Mouse (Mus musculus) thymus, postnatal 14 days (tissue): ENCODE results near the gene Cptp.
A peak's percentile ranks its signal among the peaks of the same experiment; 100 is the strongest.

Source experiments
- DNase-seq: peaks from one replicate; pipeline ENCODE4 v3.0.0; 2021

The Cptp gene

DNA sequence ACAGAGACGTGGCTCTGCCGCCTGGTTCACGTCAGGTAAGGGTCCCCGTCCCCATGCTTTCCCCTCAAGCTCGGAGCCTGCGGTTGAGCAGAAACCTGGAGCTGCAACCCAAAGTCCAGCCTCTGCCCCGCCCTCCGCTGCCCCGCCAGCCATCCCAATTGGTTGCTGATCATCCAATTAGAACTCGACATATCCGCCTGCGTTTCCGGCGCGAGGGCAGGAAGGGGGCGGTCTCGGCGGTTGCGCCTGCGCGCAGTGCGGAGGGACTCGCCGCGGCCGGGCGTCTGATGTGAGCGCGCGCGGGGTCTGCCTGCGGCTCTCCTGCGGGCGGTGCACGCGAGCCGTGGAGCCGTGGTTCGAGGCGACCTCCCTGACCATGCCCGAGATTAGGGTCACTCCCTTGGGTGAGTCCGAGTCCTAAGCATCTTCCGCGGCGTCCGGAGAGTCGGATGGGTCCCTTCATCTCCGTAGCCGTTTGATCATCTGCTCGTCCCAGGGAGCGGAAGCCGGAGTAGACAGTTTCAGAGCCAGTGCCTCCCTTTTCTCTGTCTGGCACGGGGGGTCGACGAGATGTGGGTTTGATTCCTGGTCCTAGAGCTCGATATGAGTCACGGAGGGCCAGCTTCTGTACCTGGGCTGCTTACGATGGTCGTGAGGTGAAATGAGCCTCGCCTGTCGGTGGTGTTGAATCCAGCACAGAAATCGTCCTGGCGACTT is at the start of gene Cptp, which contains the start of gene Ints11:
Cptp (minus strand) TSS at position 124 of the 717 bp plus-strand sequence.
Ints11 (plus strand) TSS at position 230 of the 717 bp plus-strand sequence.
- peak; percentile 97 for DNase-seq

DNA sequence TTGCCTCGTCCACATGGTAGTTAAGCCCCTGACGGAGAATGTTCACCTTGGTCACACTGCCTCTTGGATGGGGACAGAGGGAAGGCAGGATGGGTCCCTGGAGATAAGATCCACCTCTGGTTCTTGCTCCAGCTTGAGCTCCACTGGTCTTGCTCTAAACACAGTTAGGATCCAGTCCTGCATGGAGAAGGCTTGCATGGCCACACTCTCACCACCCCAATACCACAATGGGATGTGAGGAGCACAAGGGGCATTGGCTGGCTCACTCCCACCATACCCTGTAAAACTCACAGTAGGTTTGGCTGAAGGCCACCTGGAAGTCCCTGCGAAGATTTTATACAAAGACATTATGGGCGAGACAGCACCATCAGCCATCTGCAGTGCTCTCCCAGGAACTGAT is 39.5 kb upstream of the Cptp start:
- DNase-seq = no peak

DNA sequence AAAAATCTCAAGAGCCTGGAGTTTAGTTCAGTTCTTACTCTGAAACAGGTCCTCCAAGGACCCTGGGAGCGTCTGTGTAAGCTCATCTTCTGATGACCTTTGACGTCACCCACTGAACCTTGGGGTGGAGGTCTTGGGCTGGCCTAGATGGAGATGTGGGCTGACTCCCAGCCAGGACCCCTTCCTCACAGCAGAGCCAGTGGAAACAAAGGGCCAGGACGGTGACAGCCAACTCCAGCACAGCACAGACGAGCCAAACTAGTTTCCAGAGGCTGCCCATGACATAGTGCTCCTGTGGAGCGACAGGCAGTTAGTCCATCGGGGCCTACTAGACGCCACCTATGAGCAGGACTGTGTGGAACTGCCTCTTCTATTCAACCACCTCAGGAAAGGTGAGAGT is 39.0 kb upstream of the Cptp start:
- no peak for DNase-seq

DNA sequence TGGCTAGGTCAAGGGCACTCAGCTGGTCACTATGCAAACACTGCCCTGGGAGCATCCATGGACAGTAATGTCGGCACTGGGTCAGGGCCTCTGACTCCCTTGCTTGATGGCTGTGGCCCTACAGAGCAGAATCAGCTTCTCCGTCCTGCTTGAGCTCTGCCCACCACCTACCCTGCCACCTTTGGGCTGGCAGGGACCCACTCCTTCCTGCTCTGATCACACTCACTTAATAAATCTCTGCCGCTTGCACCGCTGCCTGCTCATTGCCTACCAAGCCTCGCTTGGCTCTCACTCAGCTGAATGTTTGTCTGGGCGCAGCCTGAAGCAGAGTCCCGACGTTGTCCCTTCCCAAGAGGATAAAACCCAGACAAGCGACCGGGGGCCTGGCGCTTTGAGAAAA is 37.8 kb upstream of the Cptp start:
- no peak for DNase-seq

DNA sequence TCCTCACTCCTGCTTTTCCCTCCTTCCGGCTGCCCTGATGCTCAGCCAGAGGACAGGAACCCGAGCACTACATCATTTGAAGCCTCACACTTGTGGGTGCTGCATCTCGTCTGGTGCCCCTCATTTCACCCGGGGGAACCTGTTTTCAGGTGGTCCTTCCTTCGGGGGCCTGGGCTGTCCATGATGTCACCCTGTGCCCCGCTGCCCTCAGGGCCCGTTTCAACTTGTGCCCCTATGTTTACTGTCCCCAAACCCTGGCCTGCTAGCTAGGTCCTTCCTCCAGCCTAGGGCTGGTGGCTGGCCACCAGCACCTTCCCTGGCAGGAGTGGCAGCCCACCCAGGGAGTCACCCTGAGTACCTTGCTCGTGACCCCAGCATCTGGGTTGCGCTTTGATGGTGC is 36.9 kb upstream of the Cptp start:
- no peak for DNase-seq

DNA sequence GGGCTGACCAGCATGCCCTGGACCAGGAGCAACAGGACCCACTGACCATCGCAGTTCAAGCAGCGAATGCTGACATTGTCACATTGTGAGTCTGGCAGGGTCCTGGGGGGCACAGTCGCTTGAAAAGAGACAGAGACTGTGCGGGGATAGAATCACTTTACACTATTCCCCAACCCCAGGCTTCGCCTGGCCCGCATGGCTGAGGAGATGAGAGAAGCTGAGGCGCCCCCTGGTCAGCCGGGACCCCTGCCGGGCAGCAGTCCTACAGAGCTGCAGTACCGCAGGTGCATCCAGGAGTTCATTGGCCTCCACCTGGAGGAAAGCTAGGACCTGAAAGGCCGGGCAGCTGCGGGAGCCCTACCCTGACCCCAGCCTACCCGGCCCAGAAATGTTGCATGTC is 36.4 kb upstream of the Cptp start:
- no peak for DNase-seq

DNA sequence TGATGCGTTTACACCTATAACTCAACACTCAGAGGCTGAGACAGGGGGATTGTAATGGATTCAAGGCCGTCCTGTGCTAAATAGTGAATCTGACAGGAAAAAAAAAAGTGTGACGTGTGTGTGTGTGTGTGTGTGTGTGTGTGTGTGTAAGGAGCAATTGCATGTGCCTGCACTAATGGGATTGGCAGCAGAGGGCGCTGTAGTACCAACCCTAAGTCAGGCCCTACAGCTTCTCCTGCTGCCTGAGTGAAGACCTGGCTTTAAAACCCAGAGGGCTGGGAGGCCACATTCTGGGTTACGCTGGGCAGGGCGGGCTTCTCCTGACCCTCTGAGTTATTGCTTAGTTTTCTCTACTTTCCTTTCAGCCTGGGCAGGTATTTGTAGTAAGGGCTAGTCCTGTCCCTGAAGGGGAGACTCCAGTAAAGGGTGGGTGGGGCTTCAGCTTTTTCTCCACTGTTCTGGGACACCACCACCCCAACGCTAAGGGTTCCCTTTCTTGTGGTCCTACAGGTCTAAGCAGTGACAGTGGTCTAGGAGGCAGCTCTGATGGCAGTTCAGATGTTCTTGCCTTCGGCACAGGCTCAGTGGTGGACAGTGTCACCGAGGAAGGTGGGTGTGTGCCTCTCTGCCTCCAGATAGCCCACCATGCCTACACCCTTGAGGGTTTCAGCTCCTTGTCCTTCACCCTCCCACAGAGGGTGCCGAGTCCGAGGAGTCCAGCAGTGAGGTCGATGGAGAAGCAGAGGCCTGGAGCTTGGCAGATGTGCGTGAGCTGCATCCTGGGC is 35.3 kb upstream of the Cptp start:
- DNase-seq = no peak

DNA sequence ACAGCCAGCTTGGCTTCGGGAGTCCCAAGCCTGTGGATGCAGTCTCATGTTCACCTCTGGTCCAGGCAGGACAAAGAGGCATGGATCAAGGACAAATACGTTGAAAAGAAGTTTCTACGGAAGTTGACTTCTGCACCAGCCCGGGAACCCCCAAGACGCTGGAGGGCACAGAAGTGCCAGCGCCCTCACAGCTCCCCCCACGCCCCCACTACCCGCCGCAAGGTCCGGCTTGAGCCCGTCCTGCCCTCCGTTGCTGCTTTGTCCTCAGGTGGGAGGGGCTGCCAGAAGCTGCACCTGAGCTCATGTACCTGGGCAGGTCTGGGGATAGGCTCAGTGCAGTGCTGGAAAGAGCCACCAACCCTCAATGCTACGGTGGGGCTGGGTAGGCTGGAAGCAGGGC is 34.0 kb upstream of the Cptp start:
- DNase-seq = no peak

DNA sequence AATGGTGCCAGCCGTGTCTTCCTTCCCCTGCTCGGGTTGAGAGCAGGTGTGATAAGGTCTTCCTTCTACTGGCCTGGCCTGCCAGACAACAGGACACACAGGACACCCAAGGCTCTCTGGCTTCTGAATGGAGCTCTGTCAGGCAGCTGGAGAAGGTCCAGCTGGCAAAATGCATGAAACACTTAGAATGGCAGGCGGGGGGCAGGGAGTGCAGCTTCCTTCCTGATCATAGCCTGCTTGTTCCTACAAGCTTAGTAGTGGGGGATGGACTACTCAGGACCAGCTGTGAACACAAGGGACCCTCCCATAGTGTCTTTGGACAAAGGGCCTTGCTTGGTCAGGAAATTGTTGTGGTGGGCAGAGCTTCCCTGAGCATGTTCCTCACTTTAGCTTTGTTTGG is 32.0 kb upstream of the Cptp start:
- DNase-seq = no peak

DNA sequence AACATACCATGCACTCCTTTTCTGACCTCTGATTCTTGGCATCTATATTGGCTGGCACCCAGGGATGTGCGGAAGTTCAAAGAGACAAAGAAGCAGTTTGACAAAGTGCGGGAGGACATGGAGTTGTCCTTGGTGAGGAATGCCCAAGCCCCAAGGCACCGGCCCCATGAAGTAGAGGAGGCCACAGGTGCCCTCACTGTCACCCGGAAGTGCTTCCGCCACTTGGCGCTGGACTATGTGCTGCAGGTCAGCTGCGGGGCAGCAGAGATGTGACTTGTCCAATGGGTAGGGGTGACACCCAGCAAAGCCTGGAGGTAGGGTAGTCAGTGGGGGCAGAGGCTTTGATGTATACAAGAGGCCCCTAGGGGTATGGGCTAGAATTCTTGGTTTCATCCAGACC is 30.1 kb upstream of the Cptp start:
- no peak for DNase-seq

DNA sequence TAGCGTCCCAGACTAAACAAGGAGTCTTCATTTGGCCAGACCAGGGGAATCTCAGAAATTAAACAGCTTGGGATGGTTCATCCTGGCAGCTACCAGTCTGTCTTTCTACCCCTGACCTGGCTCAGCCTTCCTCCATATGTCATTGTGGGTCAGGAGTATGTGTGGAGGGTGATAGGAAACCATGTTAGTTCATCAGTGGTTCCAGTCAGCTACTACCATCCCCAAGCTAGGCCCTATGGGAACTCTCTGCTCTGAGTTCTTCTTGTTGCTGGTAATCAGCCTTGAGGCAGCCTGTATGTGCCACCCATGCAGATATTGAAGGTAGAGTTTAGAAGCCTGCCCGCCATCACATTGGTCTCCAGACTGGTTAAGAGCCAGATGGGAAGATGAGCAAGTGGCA is 29.1 kb upstream of the Cptp start:
- no peak for DNase-seq

DNA sequence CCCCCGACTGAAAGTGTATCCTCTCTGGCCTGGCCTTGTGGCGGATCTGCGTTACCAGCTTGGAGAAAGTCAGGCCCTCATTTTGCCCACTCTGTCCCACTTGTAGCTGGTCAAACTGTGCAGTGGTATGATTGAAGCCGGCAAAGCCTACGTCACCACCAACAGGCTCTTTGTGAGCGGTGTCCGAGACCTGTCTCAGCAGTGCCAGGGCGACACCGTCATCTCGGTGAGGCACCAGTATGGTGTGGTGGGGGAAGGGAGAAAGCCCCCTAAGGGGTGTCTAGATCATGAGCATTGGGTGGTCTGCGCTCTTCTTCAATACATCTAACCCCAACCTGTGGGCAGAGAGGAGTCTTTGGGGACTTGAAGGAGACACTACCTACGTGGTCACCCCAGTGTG is 27.2 kb upstream of the Cptp start:
- no peak for DNase-seq

DNA sequence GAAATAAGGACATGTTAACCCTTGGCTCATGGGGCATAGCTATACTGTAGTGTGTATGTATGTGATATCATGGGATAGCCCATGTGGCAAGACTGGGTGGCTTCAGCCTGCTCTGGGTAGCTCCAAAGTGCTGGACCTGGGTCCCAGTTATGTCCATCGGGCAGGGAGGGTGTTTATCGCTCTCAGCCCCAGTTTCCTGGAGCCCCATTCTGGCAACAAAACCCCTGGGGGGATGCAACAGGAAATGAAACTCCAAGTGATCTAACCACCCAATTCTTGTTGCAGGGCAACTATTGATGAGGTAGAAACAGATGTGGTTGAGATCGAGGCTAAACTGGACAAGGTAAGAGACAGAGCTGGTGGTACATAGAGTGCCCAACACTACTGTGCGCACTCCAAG is 26.6 kb upstream of the Cptp start:
- peak; percentile 3 for DNase-seq

DNA sequence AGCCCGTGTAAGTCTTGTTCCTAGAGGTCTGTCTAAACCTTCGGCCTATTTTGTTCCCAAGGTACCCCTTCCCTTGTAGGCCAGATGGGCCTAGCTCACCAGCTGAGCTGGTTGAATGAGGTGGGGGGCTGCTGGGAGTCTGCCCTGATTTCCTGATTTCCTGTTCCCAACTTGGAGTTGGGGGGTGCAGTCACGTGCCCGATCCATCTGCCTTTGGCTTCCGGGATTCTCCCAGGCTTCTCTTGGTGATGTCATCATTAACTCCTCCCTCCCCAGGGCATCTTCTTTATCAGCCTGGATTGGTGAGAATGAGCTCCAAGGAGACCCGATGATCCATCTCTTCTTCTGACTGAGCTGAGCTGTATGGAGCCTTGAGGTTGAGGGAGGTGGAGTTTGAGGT is 26.0 kb upstream of the Cptp start:
- DNase-seq = peak; percentile 5

DNA sequence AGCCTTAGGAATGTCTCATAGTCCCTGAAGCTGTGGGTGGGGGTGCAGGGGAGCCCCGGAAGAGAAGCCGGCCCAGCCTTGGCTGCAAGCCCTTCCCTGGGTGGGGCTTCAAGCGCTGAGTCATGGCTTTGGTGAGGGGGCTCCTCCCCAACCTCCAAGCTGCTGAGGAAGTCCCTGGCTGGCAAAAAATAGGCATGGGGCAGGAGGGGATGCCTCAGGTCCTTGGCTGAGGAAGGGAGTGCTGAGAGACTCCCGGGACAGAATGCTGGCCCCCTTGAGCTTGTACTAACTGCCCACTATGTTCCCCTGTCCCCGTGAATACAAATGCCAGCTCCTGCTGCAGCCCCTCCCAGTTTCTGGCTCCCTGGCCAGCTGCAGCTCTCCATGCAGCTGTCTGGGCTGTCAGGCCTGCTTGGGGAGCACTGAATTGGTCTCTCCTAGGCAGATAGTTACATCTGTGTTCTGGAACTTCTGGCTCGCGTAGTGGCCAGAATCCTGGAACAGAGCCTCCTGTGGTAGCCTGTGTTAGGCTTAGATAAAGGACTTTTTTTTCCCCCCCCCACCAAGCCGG is 25.2 kb upstream of the Cptp start:
- peak; percentile 77 for DNase-seq

DNA sequence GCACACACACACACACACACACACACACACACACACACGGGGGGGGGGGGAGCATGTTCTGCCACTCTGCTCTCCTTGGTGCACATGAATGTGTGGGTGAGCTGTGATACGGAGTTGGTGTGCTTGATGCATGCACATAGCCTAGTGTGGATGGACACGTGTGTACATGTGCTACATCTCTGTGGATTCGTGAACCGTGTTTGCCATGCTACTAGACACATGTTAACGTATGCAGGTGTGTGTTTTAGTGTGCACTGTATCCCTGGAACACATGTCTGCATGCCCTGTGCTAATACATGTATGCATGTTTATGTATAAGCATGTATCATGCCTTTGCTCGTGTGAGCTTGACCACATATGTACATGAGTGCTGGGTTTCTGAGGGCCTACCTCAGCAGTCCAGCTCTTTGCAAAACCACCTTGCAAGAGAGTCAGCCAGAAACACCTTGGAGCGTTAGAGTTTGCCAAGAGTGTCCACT is 24.0 kb upstream of the Cptp start:
- DNase-seq = peak; percentile 2

DNA sequence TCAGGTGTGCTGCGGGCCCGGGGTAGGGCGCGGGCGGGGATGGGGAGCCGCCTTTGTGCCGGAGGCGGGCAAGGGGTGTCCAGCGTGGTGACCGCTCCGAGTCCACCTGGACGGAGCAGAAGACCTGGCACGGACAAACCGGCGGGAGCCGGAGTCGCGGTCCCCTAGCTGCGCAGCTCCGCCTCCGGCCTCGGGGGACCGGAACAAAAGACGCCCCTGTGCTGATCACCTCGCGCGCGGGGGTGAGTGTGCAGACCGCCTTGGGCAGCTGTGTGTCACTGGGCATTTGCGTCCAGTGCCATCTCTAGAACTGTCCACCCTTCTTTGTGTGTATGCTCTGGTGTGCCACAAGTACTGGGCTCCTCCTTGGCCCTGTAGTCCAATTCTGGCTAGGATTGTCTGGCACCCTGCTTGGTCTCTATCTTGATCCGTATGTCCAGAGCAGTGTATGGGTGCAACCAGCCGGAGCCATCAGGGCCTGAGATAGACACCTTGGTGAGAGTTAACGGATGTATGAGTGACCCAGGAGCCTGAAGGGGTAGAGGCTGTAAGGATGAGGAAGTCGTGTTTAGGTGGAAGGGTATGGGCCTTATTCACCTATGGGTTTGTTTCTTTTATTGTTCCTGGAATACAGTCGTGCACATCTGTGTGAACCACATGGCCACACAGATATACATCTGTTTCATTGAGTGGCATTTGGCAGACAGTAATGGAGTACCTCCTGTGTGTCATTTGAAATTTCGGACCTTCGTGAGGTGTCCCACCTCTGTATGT is 23.4 kb upstream of the Cptp start:
- peak; percentile 63 for DNase-seq

DNA sequence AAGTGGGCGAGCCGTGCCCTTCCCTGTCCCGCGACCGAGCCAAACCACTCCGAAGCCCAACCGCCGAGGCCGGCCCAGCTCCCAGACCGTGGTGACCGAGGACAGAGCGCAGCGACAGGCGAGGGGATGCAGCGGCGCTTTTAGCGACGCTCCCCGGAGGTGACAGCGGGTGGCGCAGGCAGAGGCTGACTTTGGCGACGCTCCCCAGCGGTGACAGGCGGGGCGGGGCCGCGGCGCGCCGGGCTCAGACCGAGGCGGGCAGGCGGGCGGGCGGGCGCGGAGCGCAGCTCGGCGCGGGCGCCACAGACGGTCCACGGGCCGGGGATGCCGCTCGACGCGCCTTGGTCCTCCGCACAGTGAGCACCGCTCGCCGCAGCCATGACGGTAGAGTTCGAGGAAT is 22.8 kb upstream of the Cptp start:
- peak; percentile 91 for DNase-seq

DNA sequence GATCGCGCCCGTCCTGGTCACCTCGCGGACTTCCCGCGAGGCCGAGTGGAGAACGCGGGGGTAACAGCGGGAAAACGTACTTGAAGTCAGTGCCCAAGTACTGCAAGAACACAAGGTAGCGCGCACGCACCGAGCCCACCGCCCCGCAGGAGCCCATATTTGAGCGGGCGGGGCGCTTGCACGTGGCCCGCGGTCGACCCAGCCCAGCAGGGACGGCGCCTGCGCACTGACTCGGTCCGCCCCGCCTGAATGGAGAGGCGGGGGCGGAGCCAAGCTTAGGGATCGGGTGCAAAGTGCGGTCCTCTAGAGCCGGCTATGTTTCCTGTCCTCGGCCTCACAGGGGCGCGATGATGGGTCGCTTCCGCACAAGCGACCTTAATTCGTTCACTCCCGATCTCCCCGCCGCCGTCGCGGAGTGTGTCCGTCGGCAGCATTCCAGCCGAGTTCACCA is 22.3 kb upstream of the Cptp start, which contains the start of the genes Pusl1 and Acap3:
Pusl1 (minus strand) TSS at position 231 of the 451 bp plus-strand sequence.
Acap3 (plus strand) TSS at position 272 of the 451 bp plus-strand sequence.
- peak; percentile 99 for DNase-seq

DNA sequence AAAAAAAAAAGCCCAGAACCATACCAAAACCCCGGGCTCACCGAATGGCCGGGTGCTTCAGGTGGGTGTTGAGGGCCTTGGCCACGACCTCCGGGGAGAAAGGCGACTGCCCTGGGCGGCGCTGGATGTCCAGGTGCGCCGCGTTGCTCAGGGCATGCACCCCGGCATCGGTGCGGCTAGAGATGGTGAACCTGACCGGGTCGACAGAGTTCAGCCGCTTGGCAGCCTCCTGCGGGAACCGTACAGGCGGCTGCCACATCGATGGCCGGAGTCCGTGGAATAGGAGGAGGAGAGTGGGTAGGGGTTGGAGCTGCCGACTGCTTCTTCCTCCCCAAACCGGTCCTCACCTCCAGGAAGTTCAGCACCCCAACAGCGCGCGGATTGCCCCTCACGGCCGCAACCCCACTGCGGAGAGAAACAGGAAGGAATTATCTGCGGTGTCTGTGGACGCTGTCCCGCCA is 21.8 kb upstream of the Cptp start:
- no peak for DNase-seq

DNA sequence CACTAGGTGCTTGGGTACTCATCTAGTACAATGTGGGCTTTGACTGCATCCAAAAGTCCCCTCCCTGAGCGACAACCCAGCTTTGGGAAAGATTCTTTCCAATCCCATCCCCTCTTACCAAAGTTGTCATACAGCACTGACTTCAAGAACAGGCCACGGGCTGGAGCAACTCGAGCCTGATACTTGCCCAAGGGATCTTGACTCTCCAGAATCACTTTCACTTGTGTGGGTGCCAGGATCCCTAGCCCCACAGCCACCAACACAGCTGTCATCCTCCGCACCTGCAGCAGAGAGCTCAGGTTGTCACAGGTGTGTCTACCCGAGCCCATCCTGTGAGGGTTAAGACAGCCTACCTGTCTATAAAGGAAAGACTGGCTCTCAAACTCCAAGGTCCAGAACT is 20.1 kb upstream of the Cptp start:
- DNase-seq = no peak

DNA sequence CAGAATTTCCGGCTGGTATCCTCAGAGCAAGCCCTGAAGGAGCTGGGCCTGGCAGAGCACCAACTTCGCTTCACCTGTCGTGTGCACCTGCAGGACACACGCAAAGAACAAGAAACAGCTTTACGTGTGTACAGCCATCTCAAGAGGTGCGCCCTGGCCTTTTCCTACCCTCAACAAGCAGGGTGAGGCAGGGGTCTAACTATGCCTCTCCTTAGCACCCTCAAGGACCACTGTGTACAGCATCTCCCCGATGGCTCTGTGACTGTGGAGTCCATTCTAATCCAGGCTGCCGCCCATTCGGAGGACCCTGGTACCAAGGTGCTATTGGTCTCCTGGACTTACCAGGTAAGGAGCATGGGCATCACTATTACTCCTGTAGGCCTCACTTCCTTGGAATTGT is 18.9 kb upstream of the Cptp start:
- DNase-seq = no peak

DNA sequence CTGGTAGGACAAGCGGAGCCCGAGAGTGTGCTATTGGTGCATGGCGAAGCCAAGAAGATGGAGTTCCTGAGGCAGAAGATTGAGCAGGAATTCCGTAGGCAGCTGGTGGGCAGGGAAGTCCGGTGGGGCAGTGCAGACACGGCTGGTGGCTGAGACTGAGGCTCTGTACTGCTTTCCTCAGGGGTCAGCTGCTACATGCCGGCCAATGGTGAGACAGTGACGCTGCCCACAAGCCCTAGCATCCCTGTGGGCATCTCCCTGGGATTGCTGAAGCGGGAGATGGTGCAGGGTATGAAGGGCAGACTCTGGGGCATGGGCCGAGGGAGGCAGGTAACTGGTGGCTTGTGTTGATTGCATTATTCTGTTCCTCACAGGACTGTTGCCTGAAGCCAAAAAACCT is 18.4 kb upstream of the Cptp start:
- DNase-seq = no peak
